ENCODE assay signal across 10 mouse cellular contexts in the genomic region with DNA sequence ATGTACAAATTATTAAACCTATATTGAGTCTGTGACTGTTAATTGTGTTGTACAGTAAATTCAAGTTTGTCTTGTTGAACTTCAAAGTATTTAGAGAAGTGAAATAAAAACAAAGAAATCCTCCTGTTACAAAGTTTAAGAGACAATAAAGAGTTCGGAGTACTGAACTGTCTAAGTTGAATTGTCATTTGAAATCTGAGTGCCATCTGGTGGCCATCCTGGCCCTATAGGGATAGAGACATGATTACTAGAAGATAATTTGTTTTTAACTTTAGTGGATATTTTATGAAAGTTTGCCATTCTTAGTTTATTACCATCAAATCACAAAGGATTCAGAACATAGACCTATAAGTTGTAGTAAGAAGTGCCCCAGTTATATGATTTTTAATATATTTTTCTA.
DNase-seq lines count a peak whose midpoint lies in the region; ATAC-seq lines count a peak whose summit lies in the region.
"Had no signal": no experiment of that assay in that cellular context is flagged by ENCODE, and none has a peak within 500 bp of the region (broad histone marks: within the 10 kb centered on the region; RNA-seq: fewer than 3 reads in every experiment).

No protein-coding gene starts in this region.

- no peak overlapping the region for H3K4me3 ChIP-seq in kidney, embryonic 15.5 days (replicated peaks)
- H3K4me3 ChIP-seq in liver, embryonic 12.5 days = no peak overlapping the region
- H3K4me3 ChIP-seq: hindbrain, embryonic 15.5 days; liver, embryonic 15.5 days had no signal

- H3K36me3 ChIP-seq in kidney, embryonic 15.5 days = no peaks in the 10 kb centered on the region
- H3K36me3 ChIP-seq in liver, embryonic 12.5 days = no peaks in the 10 kb centered on the region
- H3K36me3 ChIP-seq: hindbrain, embryonic 15.5 days; liver, embryonic 15.5 days had no signal

- H3K9me3 ChIP-seq in kidney, embryonic 15.5 days (replicated peaks) = no peaks in the 10 kb centered on the region
- H3K9me3 ChIP-seq in liver, embryonic 12.5 days (replicated peaks) = no peaks in the 10 kb centered on the region
- H3K9me3 ChIP-seq: hindbrain, embryonic 15.5 days; liver, embryonic 15.5 days had no signal

- 28% methylated on average over 1 of the region's 1 CpGs for WGBS in kidney, embryonic 15.5 days
- WGBS in liver, embryonic 12.5 days (ENCODE audit: insufficient replicate concordance) = 60% methylated on average over 1 of the region's 1 CpGs

- peak; percentile 49 to 62 for DNase-seq in cerebellum, postnatal 10 days
- DNase-seq in cerebellum, adult 11-12 months = no peak
- peak; percentile 5 for DNase-seq in kidney, adult 9 months
- DNase-seq in R1 (ENCODE audit: low read depth, low spot score) = peak; percentile 22
- peak; percentile 8 to 51 for DNase-seq in left cerebral cortex, postnatal 25 days (ENCODE audit: low spot score in 2 of 2)
- DNase-seq in lung, postnatal 4 days = no peak

- no peaks in the 10 kb centered on the region for H3K27me3 ChIP-seq in kidney, embryonic 15.5 days
- H3K27me3 ChIP-seq in liver, embryonic 12.5 days (replicated peaks) = no peaks in the 10 kb centered on the region
- H3K27me3 ChIP-seq: hindbrain, embryonic 15.5 days; liver, embryonic 15.5 days had no signal

- H3K4me2 ChIP-seq in kidney, embryonic 15.5 days = no peak overlapping the region
- H3K4me2 ChIP-seq in liver, embryonic 12.5 days = no peak overlapping the region
- H3K4me2 ChIP-seq: hindbrain, embryonic 15.5 days; liver, embryonic 15.5 days had no signal

- no peak overlapping the region for H3K9ac ChIP-seq in kidney, embryonic 15.5 days
- no peak overlapping the region for H3K9ac ChIP-seq in liver, embryonic 12.5 days
- H3K9ac ChIP-seq: hindbrain, embryonic 15.5 days; liver, embryonic 15.5 days had no signal

- intact Hi-C loops in left cerebral cortex, postnatal 25 days (cut with DNase I) = no loop called here

- H3K27ac ChIP-seq in kidney, embryonic 15.5 days = no peak overlapping the region
- no peak overlapping the region for H3K27ac ChIP-seq in liver, embryonic 12.5 days
- H3K27ac ChIP-seq: hindbrain, embryonic 15.5 days; liver, embryonic 15.5 days had no signal

- no peaks in the 10 kb centered on the region for H3K4me1 ChIP-seq in kidney, embryonic 15.5 days
- no peaks in the 10 kb centered on the region for H3K4me1 ChIP-seq in liver, embryonic 12.5 days
- H3K4me1 ChIP-seq: hindbrain, embryonic 15.5 days; liver, embryonic 15.5 days had no signal

- ATAC-seq in kidney, embryonic 15.5 days (replicated peaks; ENCODE audit: low FRiP score) = no peak
- no peak for ATAC-seq in liver, embryonic 12.5 days

Comparison
In these comparisons a context has a peak if more than half of its experiments do, and no peak if none do; other contexts are left out.
1. DNase-seq: peak in cerebellum, postnatal 10 days (2 of 2), kidney, adult 9 months (single experiment), R1 (single experiment) and left cerebral cortex, postnatal 25 days (2 of 2); none in cerebellum, adult 11-12 months (single experiment) and lung, postnatal 4 days (0 of 2).